Mouse (Mus musculus) limb, embryonic 15.5 days (tissue): Measurements from ENCODE around the gene Plxdc1. TPM values are rescaled to one million over a fixed set of nuclear protein-coding genes. Genes with fewer than 3 reads are reported as not detected.

ENCODE experiments used
- ATAC-seq: fragments of 200-750 bp; cut with Nextera tagmentation; 2 replicates; pipeline ENCODE4 v1.8.0; 2017; ENCODE audit warnings: low read depth, moderate TSS enrichment; ENCODE audit not compliant: insufficient number of reproducible peaks, low FRiP score, low TSS enrichment
- H3K27ac ChIP-seq: fragments of 300-500 bp; sonication (generic); 2 replicates; pipeline ENCODE4 v1.5.1; 2015; ENCODE audit warnings: moderate library complexity, mild to moderate bottlenecking, inconsistent platforms
- H3K27me3 ChIP-seq: fragments of 300-500 bp; sonication (generic); 2 replicates; pipeline ENCODE4 v1.6.1; 2015; ENCODE audit warnings: inconsistent platforms
- H3K36me3 ChIP-seq: fragments of 300-500 bp; sonication (generic); 2 replicates; pipeline ENCODE4 v1.6.1; 2015; ENCODE audit warnings: inconsistent platforms
- H3K4me1 ChIP-seq: fragments of 300-500 bp; sonication (generic); 2 replicates; pipeline ENCODE4 v1.6.1; 2015; ENCODE audit warnings: inconsistent platforms
- H3K4me2 ChIP-seq: fragments of 300-500 bp; sonication (generic); 2 replicates; pipeline ENCODE4 v1.6.1; 2015; ENCODE audit warnings: mild to moderate bottlenecking, inconsistent platforms
- H3K4me3 ChIP-seq: fragments of 300-500 bp; sonication (generic); 2 replicates; pipeline ENCODE4 v1.5.1; 2015; ENCODE audit warnings: mild to moderate bottlenecking, inconsistent platforms
- H3K9ac ChIP-seq: fragments of 300-500 bp; sonication (generic); 2 replicates; pipeline ENCODE4 v1.6.1; 2015; ENCODE audit warnings: inconsistent platforms
- H3K9me3 ChIP-seq: fragments of 300-500 bp; sonication (generic); 2 replicates; pipeline ENCODE4 v1.6.1; 2016; ENCODE audit warnings: inconsistent platforms
- WGBS: fragments of 180-500 bp; shearing (Covaris S2); methylation state at CpG from one replicate; pipeline ENCODE4 v1.1.7; 2015; 5-methylcytosine and 5-hydroxymethylcytosine counted together
- polyA plus RNA-seq: library from polyadenylated mRNA; unstranded; fragments of >200 nt; fragmentation: Nextera tagmentation; extraction: Ambion mirVana; gene quantifications from 2 replicates; pipeline ENCODE4 v1.2.1, GENCODE M21; 2015

Gene Plxdc1
- polyA plus RNA-seq, 1 experiment from 2014 or later = 1.7 TPM

DNA sequence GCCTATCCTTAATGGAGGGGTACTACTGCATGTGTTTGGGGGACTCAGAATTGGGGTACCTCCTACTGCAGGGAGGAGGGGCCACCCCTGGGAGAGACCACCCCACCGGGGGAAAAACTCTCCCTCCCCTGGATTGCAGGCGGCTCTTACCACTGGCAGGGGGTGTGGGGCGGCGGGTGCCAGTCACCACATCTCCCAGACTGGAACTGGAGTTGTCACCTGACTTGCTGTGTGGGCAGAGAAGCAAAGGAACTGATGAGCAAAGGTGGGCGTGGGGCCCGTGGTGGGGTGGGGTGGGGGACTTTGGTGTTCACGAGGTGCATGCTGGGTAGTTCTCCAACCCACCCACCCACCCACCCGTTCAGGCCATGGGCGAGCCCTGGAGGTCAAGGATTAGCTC, 25.5 kb upstream of the Plxdc1 start:
- H3K4me3 ChIP-seq = no peak overlapping the region
- ATAC-seq = no peak
- 49% methylated on average over 9 of the region's 9 CpGs for WGBS
- H3K4me2 ChIP-seq = no peak overlapping the region
- H3K27me3 ChIP-seq = no peaks in the 10 kb centered on the region
- no peaks in the 10 kb centered on the region for H3K9me3 ChIP-seq
- peaks cover 76% of the 10 kb centered on the region for H3K36me3 ChIP-seq
- H3K9ac ChIP-seq = no peak overlapping the region
- H3K27ac ChIP-seq = no peak overlapping the region
- H3K4me1 ChIP-seq = no peaks in the 10 kb centered on the region

DNA sequence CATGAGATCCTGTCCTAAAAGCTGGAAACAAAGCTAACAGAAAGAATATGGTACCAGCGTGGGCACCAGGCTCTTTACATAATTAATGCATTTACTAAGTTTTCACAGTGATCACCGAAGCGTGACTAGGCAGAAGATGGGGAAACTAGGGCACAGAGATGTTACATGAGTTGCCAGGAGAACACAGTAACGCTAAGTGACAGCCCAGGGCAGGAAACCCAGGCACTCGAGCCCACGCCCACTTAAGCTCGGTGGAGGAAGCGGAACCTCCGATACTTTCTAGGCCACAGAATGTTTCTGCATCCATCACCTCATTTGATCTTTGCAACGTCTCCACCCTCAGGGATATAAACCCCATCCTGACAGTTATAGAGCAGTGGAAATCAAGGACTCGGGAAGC, 21.8 kb upstream of the Plxdc1 start:
- no peak for ATAC-seq
- Histone ChIP-seq H3K4me1 (peaks cover 16% of the 10 kb centered on the region), H3K4me2 (no peak overlapping the region), H3K27me3 (no peaks in the 10 kb centered on the region), H3K4me3 (no peak overlapping the region), H3K9ac (no peak overlapping the region), H3K27ac (no peak overlapping the region), H3K36me3 (peaks cover 69% of the 10 kb centered on the region), H3K9me3 (no peaks in the 10 kb centered on the region)
- WGBS = 73% methylated on average over 11 of the region's 11 CpGs

DNA sequence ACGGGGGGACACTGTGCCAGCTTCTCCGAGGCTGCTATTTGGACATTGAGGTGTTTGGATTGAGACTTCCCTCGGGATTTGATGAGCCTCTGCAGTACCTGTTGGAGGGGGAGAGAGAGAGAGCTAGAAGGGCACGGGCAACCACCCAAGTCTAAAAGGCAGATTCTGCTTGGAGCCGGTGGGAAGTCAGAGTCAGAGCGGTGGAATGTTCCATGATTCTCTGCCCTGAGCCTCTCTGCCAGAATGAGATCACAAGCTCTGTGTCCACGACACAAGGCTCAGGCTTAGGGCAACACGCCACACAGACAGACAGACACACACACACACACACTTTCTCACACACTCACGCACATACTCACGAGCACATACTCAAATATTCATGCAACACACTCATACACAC, 19.4 kb upstream of the Plxdc1 start:
- Histone ChIP-seq H3K9ac (no peak overlapping the region), H3K27ac (peak overlapping the region; percentile 50), H3K27me3 (peaks cover 9% of the 10 kb centered on the region), H3K4me3 (no peak overlapping the region), H3K4me2 (no peak overlapping the region), H3K4me1 (peaks cover 33% of the 10 kb centered on the region), H3K36me3 (peaks cover 60% of the 10 kb centered on the region), H3K9me3 (no peaks in the 10 kb centered on the region)
- no peak for ATAC-seq
- WGBS = 69% methylated on average over 10 of the region's 10 CpGs

DNA sequence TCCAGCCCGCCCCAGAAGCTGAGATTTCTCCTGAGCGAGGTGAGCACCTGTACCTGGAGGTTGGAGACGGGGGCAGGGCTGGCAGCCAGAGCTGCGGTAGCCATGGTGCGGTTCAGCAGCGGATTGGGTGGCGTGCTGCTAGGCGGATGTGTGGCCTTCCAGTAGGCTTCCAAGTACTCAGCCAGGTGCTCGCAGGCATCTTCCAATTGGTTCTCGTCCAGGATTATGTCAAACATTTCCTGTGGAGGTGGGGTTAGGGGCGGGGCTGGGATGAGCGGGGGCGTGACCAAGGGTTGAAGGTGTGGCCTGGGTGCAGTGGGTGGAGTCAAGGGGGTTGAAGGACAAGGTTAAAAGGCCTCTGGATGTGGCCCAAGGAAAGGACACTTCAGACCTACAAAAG, 18.8 kb upstream of the Plxdc1 start:
- 47% methylated on average over 13 of the region's 13 CpGs for WGBS
- peaks cover 9% of the 10 kb centered on the region for H3K27me3 ChIP-seq
- H3K9me3 ChIP-seq = no peaks in the 10 kb centered on the region

DNA sequence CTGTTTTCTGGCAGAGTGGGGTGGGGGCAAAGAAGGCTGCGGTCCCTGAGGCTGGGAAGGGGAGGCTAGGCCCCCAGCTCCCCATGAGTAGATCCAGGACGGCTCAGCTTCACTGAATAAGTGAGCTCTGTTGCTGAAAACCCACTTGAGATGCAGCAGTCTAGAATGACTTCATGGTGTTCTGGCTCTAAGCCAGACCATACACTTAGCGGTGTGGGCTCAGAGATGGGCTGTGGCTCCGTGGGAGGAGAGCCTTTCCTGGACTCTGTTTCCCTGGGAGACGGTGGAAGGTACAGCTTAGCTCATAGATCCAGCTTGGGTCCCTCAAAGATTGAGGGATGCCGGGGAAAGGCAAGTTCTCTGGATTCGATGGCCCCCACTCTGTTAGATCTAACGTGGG, 17.9 kb upstream of the Plxdc1 start:
- Histone ChIP-seq H3K27ac (peak overlapping the region; percentile 4; the same call in 1 of the 2 replicates), H3K27me3 (peaks cover 9% of the 10 kb centered on the region), H3K4me2 (no peak overlapping the region), H3K4me1 (peaks cover 44% of the 10 kb centered on the region), H3K9me3 (no peaks in the 10 kb centered on the region), H3K36me3 (peaks cover 45% of the 10 kb centered on the region), H3K9ac (no peak overlapping the region), H3K4me3 (no peak overlapping the region)
- ATAC-seq = no peak
- WGBS = 52% methylated on average over 8 of the region's 8 CpGs

More for the DNA sequence above, 18.8 kb upstream of the Plxdc1 start:
- Histone ChIP-seq H3K36me3 (peaks cover 54% of the 10 kb centered on the region), H3K4me2 (no peak overlapping the region), H3K27ac (no peak overlapping the region), H3K9ac (no peak overlapping the region), H3K4me3 (no peak overlapping the region), H3K4me1 (peaks cover 36% of the 10 kb centered on the region)
- no peak for ATAC-seq

DNA sequence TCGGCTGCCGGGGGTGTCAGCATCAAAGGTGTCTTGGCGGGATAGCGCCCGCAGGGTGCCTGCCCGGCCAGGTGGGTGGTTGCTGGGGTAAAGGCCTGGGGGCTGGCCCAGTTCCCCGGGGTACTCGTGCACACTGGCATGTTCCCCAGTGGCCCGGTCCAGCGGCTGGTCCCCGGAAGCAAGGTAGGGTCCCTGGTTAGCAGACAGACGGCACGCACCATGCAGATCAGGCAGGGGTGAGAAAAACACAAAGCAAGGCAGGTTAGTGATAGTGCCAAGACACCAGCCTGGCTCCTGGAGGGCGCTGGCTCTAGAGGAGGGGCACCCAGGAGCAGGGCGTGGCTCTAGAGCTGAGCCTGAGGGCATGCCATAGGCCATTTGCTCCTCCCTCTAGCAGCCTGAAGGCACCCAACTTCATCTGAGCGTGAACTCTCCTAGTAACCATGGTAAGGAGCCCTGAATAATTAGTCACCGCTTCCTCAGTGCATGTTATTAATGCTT, 17.0 kb upstream of the Plxdc1 start:
- Histone ChIP-seq H3K27me3 (peaks cover 9% of the 10 kb centered on the region), H3K9ac (no peak overlapping the region), H3K27ac (no peak overlapping the region), H3K9me3 (no peaks in the 10 kb centered on the region), H3K4me1 (peaks cover 46% of the 10 kb centered on the region), H3K4me3 (peak overlapping the region; percentile 10; the same call in 1 of the 2 replicates), H3K4me2 (peak overlapping the region; percentile 25; the same call in 1 of the 2 replicates), H3K36me3 (peaks cover 37% of the 10 kb centered on the region)
- WGBS = 39% methylated on average over 17 of the region's 17 CpGs
- no peak for ATAC-seq

DNA sequence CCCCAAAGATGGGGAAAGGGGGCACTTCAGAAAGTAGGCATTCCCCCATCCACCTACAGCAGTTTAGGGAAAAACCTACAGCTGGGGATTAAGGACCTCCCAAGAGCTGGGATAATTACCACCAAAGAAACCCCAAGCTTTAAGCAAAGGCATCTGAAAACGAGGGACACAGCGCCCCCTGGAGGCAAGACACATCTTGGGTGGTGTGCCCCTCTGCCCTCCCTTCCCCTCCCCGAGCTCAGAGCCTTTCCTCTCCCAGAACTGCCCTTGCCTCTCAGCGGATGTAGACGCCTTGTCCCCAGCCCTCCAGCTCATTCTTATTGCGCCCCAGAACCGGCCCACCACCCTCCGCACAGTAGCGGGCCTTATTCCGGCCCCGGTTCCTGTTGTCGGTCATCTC, 16.4 kb upstream of the Plxdc1 start:
- Histone ChIP-seq H3K4me2 (peak overlapping the region; percentile 25; the same call in 1 of the 2 replicates), H3K27ac (no peak overlapping the region), H3K36me3 (peaks cover 31% of the 10 kb centered on the region), H3K4me3 (peak overlapping the region; percentile 10; the same call in 1 of the 2 replicates), H3K27me3 (peaks cover 9% of the 10 kb centered on the region), H3K9me3 (no peaks in the 10 kb centered on the region), H3K4me1 (peaks cover 46% of the 10 kb centered on the region), H3K9ac (no peak overlapping the region)
- WGBS = 16% methylated on average over 12 of the region's 12 CpGs
- ATAC-seq = no peak

DNA sequence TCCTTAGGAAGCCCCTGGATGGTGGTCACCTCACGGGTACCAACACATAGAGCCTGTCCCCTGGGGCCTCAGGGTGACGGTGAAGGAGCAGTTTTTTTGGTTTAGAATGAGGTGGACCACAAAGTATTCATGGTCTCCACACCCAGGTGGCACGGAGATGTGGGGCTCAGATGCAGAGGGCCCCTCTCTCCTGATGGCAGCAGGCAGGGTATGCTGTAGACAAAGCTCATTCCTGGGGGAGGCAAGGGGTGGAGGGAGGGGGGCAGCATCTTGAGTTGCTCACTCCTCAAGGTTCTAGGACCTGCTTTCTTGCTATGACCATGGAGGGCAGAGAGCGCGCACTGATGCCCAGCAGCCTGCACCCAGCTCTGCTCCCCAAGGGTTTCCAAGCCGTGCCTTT, 15.7 kb upstream of the Plxdc1 start:
- Histone ChIP-seq H3K27ac (no peak overlapping the region), H3K9ac (no peak overlapping the region), H3K4me2 (no peak overlapping the region), H3K27me3 (peaks cover 9% of the 10 kb centered on the region), H3K4me1 (peaks cover 46% of the 10 kb centered on the region), H3K36me3 (peaks cover 26% of the 10 kb centered on the region), H3K9me3 (no peaks in the 10 kb centered on the region), H3K4me3 (no peak overlapping the region)
- WGBS = 57% methylated on average over 6 of the region's 6 CpGs
- ATAC-seq = no peak

DNA sequence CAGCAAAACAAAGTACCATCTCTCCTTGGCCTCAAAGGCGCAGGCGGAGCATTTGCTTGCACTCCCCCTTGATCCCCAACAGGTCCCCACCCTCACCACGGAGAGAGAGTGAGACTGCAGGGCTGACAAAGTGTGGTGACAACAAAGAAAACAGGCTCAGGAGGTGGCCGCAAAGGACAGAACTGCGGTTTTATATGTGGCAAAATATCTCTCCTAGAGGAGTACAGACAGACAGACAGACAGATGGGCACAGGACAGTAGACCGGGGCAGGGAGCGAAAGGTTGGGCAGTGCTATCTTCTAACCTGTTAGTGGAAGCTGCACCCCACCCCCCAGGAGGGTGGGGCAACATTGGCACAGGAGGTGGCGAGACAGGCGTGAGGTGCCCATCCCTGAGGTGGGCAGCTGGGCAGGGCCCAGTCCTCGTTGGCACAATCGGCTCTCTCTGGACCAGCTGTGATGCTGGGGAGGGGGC, 15.1 kb upstream of the Plxdc1 start:
- Histone ChIP-seq H3K4me1 (peaks cover 46% of the 10 kb centered on the region), H3K4me2 (no peak overlapping the region), H3K27ac (no peak overlapping the region), H3K27me3 (peaks cover 9% of the 10 kb centered on the region), H3K36me3 (peaks cover 24% of the 10 kb centered on the region), H3K9ac (no peak overlapping the region), H3K4me3 (no peak overlapping the region), H3K9me3 (no peaks in the 10 kb centered on the region)
- WGBS = 29% methylated on average over 11 of the region's 11 CpGs
- no peak for ATAC-seq

DNA sequence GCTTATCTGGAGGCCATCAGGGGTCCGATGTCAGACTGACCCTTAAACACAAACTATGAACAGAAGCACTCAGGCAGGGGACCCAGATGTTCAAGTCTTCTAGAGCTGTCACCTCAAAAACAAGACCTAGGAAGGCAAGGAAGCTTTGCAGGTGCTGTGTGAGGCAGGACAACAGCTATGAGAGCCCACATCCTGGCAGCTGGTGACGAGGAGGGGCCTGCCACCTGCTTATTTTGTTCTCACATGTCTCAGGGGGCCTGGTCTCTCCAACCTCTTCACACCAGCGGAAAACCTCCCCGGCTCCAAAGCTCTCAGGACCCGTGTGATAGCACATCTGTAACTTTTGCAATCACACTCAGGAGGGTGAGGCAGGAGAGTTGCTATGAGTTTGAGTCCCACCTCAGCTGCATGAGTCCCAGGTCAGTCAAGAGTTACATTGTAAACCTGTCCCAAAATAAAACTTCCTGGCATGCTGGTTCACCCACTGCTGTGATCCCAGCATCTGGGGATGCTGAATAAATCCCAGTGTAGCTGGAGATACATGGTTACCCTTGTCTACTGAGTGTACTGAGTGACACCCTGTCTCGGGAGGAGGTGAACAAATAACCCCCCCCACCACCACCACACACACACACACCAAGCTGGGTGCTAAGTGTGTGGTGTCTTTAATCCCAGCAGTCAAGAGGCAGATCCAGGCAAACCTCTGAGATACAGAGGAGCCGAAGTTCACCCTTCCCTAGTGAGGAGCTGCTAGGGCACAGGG, 14.3 kb upstream of the Plxdc1 start:
- Histone ChIP-seq H3K4me2 (no peak overlapping the region), H3K27ac (no peak overlapping the region), H3K36me3 (peaks cover 23% of the 10 kb centered on the region), H3K9me3 (no peaks in the 10 kb centered on the region), H3K9ac (no peak overlapping the region), H3K4me3 (no peak overlapping the region), H3K4me1 (peaks cover 50% of the 10 kb centered on the region), H3K27me3 (peaks cover 9% of the 10 kb centered on the region)
- no peak for ATAC-seq
- 19% methylated on average over 7 of the region's 7 CpGs for WGBS

DNA sequence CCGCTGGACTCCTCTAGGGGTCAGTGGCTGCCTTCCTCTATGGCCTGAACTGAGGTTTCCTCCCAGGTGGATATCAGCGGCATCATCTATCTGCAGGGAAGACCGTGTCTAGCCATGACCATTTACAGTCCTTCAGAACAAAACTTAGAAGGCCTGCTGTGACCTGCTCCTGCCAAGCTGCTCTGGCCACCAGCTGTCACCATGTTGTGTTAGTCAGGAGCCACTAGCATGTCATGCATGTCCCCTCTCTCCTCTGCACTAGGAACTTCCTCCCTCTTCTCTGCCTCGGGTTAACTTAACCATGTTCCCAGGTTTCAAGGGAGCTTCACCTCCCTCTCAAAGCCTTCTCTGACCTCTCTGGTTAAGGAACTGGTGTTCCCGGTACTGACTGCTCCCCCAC, 13.5 kb upstream of the Plxdc1 start:
- peaks cover 14% of the 10 kb centered on the region for H3K36me3 ChIP-seq
- no peak overlapping the region for H3K4me3 ChIP-seq
- no peak overlapping the region for H3K27ac ChIP-seq
- peaks cover 10% of the 10 kb centered on the region for H3K27me3 ChIP-seq
- peaks cover 55% of the 10 kb centered on the region for H3K4me1 ChIP-seq
- H3K4me2 ChIP-seq = no peak overlapping the region
- 56% methylated on average over 5 of the region's 5 CpGs for WGBS
- ATAC-seq = no peak
- H3K9ac ChIP-seq = no peak overlapping the region
- H3K9me3 ChIP-seq = no peaks in the 10 kb centered on the region

DNA sequence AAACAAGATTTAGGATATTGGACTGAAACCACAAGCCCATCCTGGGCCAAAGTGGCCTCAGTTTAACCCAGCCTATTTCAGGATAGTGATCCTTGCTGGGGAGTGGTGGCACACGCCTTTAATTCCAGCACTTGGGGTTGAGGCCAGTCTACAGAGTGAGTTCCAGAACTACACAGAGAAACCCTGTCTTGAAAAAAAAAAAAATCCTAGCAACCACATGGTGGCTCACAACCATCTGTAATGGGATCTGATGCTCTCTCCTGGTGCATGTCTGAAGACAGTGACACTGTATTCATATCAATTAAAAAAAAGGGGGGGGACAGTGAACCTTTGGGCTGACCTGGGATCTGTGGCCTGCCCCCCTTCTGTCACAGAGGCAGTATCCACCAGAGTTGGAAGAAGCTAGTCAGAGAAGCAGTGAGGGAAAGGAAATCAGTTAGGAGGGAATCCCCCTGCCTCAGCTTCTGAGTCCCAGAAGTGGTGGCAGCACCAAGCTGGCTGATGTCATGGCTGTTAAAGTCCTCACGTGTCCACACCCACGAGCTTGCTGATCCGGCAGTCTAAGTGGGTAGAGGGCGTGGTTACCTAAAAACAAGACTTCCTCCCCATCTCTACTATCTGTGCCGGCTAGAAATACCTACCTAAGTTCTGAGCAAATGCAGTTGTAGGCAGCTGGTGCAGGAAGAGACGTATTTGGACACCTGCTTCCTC, 12.8 kb upstream of the Plxdc1 start:
- Histone ChIP-seq H3K36me3 (peaks cover 8% of the 10 kb centered on the region), H3K4me2 (no peak overlapping the region), H3K4me3 (no peak overlapping the region), H3K4me1 (peaks cover 57% of the 10 kb centered on the region), H3K27me3 (peaks cover 12% of the 10 kb centered on the region), H3K27ac (no peak overlapping the region), H3K9ac (no peak overlapping the region), H3K9me3 (no peaks in the 10 kb centered on the region)
- ATAC-seq = no peak
- 56% methylated on average over 7 of the region's 7 CpGs for whole genome bisulfite sequencing
